Mouse (Mus musculus): ENCODE measurements around the gene Ift80.

DNA sequence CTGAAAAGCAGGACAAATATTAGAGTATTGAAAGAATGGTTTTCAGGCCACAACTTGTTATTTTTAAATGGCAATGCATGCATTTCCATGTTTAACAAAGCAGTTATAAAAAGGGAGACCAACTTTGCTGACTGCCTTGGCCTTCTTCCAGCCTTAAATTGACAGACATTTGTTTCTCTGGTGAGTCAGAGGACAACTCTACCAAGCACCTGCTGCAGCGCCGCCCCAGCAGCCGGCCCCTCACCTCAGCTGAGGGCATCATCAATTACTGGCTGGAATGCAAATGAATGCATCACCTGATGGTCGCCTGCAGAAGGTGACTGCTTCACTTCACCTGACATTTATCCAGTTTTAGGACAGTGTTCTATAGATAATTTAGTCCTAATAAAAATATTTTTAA is 108.9 kb downstream of the Ift80 start:
- TF ChIP-seq CTCF (IDR thresholded peaks at IDR 0.05; ENCODE audit: insufficient read depth, low read length) (no peak), POLR2A (IDR thresholded peaks at IDR 0.05; ENCODE audit: borderline replicate concordance, extremely low read depth, low read depth, low read length) (no peak)
